Mouse (Mus musculus): ENCODE data around the gene Vav3. TPM values are rescaled to one million over a fixed set of nuclear protein-coding genes. Genes with fewer than 3 reads are reported as not detected.

Gene Vav3
- total and polyA plus RNA-seq, 3 experiments = 0.08 TPM; not detected in 2

GRCm38 (mm10) chr3:109639386-109639785 is 298.9 kb downstream of the Vav3 start:
- no peak for TF ChIP-seq ZMIZ1 (IDR thresholded peaks at IDR 0.05; ENCODE audit: low read depth, low read length)
- TF ChIP-seq E2F4 (IDR thresholded peaks at IDR 0.05; ENCODE audit: insufficient replicate concordance, low read depth, low read length) = no peak
- no peak for TF ChIP-seq UBTF (IDR thresholded peaks at IDR 0.05; ENCODE audit: low read depth, low read length)
- TF ChIP-seq RAD21 (IDR thresholded peaks at IDR 0.05; ENCODE audit: low read depth, low read length) = no peak
- no peak for TF ChIP-seq POLR2A (IDR thresholded peaks at IDR 0.05; ENCODE audit: low read depth, low read length)
- TF ChIP-seq MYC (IDR thresholded peaks at IDR 0.05; ENCODE audit: low read depth, low read length) = no peak
- no peak for TF ChIP-seq NELFE (IDR thresholded peaks at IDR 0.05; ENCODE audit: low read depth, low read length)
- TF ChIP-seq CHD2 (IDR thresholded peaks at IDR 0.05; ENCODE audit: low read length) = no peak
- TF ChIP-seq EP300 (IDR thresholded peaks at IDR 0.05; ENCODE audit: low read length) = no peak
- TF ChIP-seq ETS1 (conservative IDR thresholded peaks at IDR 0.05; ENCODE audit: low read depth, low read length) = no peak
- TF ChIP-seq MAZ (IDR thresholded peaks at IDR 0.05; ENCODE audit: low read depth, low read length) = no peak
- TF ChIP-seq JUN (IDR thresholded peaks at IDR 0.05; ENCODE audit: insufficient read depth, low read depth, low read length) = no peak
- no peak for TF ChIP-seq ZC3H11A (IDR thresholded peaks at IDR 0.05; ENCODE audit: low read depth, low read length)
- TF ChIP-seq MAFK (IDR thresholded peaks at IDR 0.05; ENCODE audit: insufficient replicate concordance, low read length) = no peak
- no peak for TF ChIP-seq CHD1 (IDR thresholded peaks at IDR 0.05; ENCODE audit: low read depth, low read length)
- no peak for TF ChIP-seq MEF2A (IDR thresholded peaks at IDR 0.05; ENCODE audit: borderline replicate concordance, low read depth, low read length)
- peaks cover 12% of the 10 kb centered on the region for H3K9me3 ChIP-seq (replicated peaks; ENCODE audit: low read length)
- no peak overlapping the region for H3K4me2 ChIP-seq (ENCODE audit: insufficient read depth, low read depth, poor library complexity, severe bottlenecking)
- H3K9ac ChIP-seq (ENCODE audit: insufficient read depth, low read depth) = no peak overlapping the region
- H3K27me3 ChIP-seq (replicated peaks) = no peaks in the 10 kb centered on the region
- dilution Hi-C loops (cut with MboI; ENCODE audit: extremely low pct_ligation_motif_present, extremely low pct_unique_long_range_greater_than_20kb, low sequenced_read_pairs) (no loop called here), in situ Hi-C loops (cut with MboI; ENCODE audit: low pct_ligation_motif_present, low pct_unique_long_range_greater_than_20kb, low sequenced_read_pairs) (no loop called here)
- no peak overlapping the region for H3K27ac ChIP-seq (ENCODE audit: insufficient read depth, low read depth)
- H3K36me3 ChIP-seq (replicated peaks in 1 of 2; ENCODE audit: control insufficient read depth in 1 of 2, insufficient read depth in 1 of 2, low read length in 1 of 2) = no peaks in the 10 kb centered on the region
- no peaks in the 10 kb centered on the region for H3K79me2 ChIP-seq (replicated peaks; ENCODE audit: control insufficient read depth, extremely low read depth, insufficient read depth, poor library complexity, severe bottlenecking)
- no peak for DNase-seq (ENCODE audit: extremely low read depth)
- no peak overlapping the region for H3K4me3 ChIP-seq (replicated peaks in 1 of 3; ENCODE audit: low read depth in 2 of 3, low read length in 2 of 3, poor library complexity in 1 of 3)
- no peaks in the 10 kb centered on the region for H3K4me1 ChIP-seq (ENCODE audit: control insufficient read depth in 1 of 2, insufficient read depth in 2 of 2)

GRCm38 (mm10) chr3:109640796-109641195 is 300.3 kb downstream of the Vav3 start:
- TF ChIP-seq MXI1 (IDR thresholded peaks at IDR 0.05; ENCODE audit: low read depth, low read length) (no peak), ETS1 (conservative IDR thresholded peaks at IDR 0.05; ENCODE audit: low read depth, low read length) (no peak), POLR2A (IDR thresholded peaks at IDR 0.05; ENCODE audit: low read depth, low read length) (no peak), MYC (IDR thresholded peaks at IDR 0.05; ENCODE audit: low read depth, low read length) (no peak), POLR2AphosphoS2 (IDR thresholded peaks at IDR 0.05; ENCODE audit: low read depth, low read length) (no peak), IRF4 (IDR thresholded peaks at IDR 0.05; ENCODE audit: low read depth, low read length) (no peak), JUN (IDR thresholded peaks at IDR 0.05; ENCODE audit: insufficient read depth, low read depth, low read length) (no peak), USF1 (IDR thresholded peaks at IDR 0.05; ENCODE audit: low read depth, low read length) (no peak), NELFE (IDR thresholded peaks at IDR 0.05; ENCODE audit: low read depth, low read length) (no peak), EP300 (IDR thresholded peaks at IDR 0.05; ENCODE audit: low read length) (no peak), ZKSCAN1 (IDR thresholded peaks at IDR 0.05; ENCODE audit: borderline replicate concordance, low read depth, low read length) (no peak), ZC3H11A (IDR thresholded peaks at IDR 0.05; ENCODE audit: low read depth, low read length) (no peak), NRF1 (IDR thresholded peaks at IDR 0.05; ENCODE audit: low read depth, low read length) (no peak), GABPA (IDR thresholded peaks at IDR 0.05; ENCODE audit: insufficient replicate concordance, low read depth, low read length) (no peak), JUND (conservative IDR thresholded peaks at IDR 0.05; ENCODE audit: low read depth, low read length) (no peak), RAD21 (IDR thresholded peaks at IDR 0.05; ENCODE audit: low read depth, low read length) (no peak)
- dilution Hi-C loops (cut with MboI; ENCODE audit: extremely low pct_ligation_motif_present, extremely low pct_unique_long_range_greater_than_20kb, low sequenced_read_pairs) (no loop called here), in situ Hi-C loops (cut with MboI; ENCODE audit: low pct_ligation_motif_present, low pct_unique_long_range_greater_than_20kb, low sequenced_read_pairs) (no loop called here)
- H3K4me3 ChIP-seq (replicated peaks in 1 of 3; ENCODE audit: low read depth in 2 of 3, low read length in 2 of 3, poor library complexity in 1 of 3) = no peak overlapping the region
- H3K79me2 ChIP-seq (replicated peaks; ENCODE audit: control insufficient read depth, extremely low read depth, insufficient read depth, poor library complexity, severe bottlenecking) = no peaks in the 10 kb centered on the region
- H3K9ac ChIP-seq (ENCODE audit: insufficient read depth, low read depth) = no peak overlapping the region
- peaks cover 14% of the 10 kb centered on the region for H3K9me3 ChIP-seq (replicated peaks; ENCODE audit: low read length)
- no peaks in the 10 kb centered on the region for H3K27me3 ChIP-seq (replicated peaks)
- H3K36me3 ChIP-seq (replicated peaks in 1 of 2; ENCODE audit: control insufficient read depth in 1 of 2, insufficient read depth in 1 of 2, low read length in 1 of 2) = no peaks in the 10 kb centered on the region
- no peak overlapping the region for H3K27ac ChIP-seq (ENCODE audit: insufficient read depth, low read depth)
- no peak for DNase-seq (ENCODE audit: extremely low read depth)
- no peaks in the 10 kb centered on the region for H3K4me1 ChIP-seq (ENCODE audit: control insufficient read depth in 1 of 2, insufficient read depth in 2 of 2)
- no peak overlapping the region for H3K4me2 ChIP-seq (ENCODE audit: insufficient read depth, low read depth, poor library complexity, severe bottlenecking)
